In the genomic region with DNA sequence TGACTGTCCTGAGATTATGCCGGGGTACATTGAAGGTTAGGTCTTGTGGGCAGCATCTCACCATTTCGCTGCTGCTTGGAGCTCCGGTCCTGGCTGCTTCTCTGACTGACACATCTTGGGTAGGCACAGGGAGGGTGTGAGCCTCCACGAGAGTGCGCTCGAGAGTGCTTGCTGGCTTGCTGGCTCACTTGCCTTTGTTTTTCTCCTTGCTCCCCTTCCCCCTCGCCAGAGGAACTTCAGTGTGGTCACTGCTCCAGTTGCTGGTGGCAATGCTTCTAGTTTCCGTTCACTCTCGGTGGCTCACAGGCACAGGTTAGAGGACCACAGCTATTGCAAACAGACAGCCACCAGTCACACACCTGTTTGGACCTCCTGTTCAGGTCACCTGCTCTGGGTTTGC, we compare ENCODE assay signal across 9 mouse cellular contexts. TPM values are rescaled to one million over a fixed set of nuclear protein-coding genes. Genes with fewer than 3 reads are reported as not detected.
DNase-seq lines count a peak whose midpoint lies in the region; ATAC-seq and TF ChIP-seq lines count a peak whose summit lies in the region.
"Had no signal": no experiment of that assay in that cellular context is flagged by ENCODE, and none has a peak within 500 bp of the region (broad histone marks: within the 10 kb centered on the region; RNA-seq: fewer than 3 reads in every experiment).

No protein-coding gene starts in this region.

- no peaks in the 10 kb centered on the region for H3K9me3 ChIP-seq in forebrain, postnatal 0 days (ENCODE audit: low read length)
- H3K9me3 ChIP-seq in midbrain, embryonic 12.5 days: no peaks in the 10 kb centered on the region
- H3K9me3 ChIP-seq: limb, embryonic 12.5 days had no signal

- no peak for ATAC-seq in CD4-positive, CD25-positive, alpha-beta regulatory T cell, adult 4 months
- peak; percentile 82 for ATAC-seq in forebrain, postnatal 0 days
- ATAC-seq in midbrain, embryonic 12.5 days (ENCODE audit: low FRiP score, low read depth): no peak
- ATAC-seq in inflammation-experienced regulatory T-cells, adult 6 months: no peak

- peak overlapping the region; percentile 76 for H3K27ac ChIP-seq in forebrain, postnatal 0 days (ENCODE audit: low read depth, low read length)
- peak overlapping the region; percentile 55; the same call in 1 of the 2 replicates for H3K27ac ChIP-seq in midbrain, embryonic 12.5 days (replicated peaks)
- H3K27ac ChIP-seq: limb, embryonic 12.5 days had no signal

- DNase-seq in CD4-positive, CD25-positive, alpha-beta regulatory T cell, adult 2 months (ENCODE audit: low read depth, low spot score): peak; percentile 14
- peak; percentile 80 for DNase-seq in cerebellum, adult 11-12 months
- DNase-seq in forebrain, postnatal 0 days: peak; percentile 74
- peak; percentile 65 to 74 for DNase-seq in layer of hippocampus, postnatal 25 days (ENCODE audit: extremely low spot score in 1 of 2, low spot score in 1 of 2)
- no peak for DNase-seq in spleen, postnatal 14 days (ENCODE audit: low spot score in 2 of 2)

- H3K27me3 ChIP-seq in forebrain, postnatal 0 days (ENCODE audit: insufficient read depth, low read length): no peaks in the 10 kb centered on the region
- no peaks in the 10 kb centered on the region for H3K27me3 ChIP-seq in midbrain, embryonic 12.5 days
- H3K27me3 ChIP-seq: limb, embryonic 12.5 days had no signal

- 0 out of 2 replicates have a peak, but pooled peaks cover 3% of the 10 kb centered on the region for H3K4me1 ChIP-seq in forebrain, postnatal 0 days (ENCODE audit: insufficient read depth)
- H3K4me1 ChIP-seq in midbrain, embryonic 12.5 days: peaks cover 28% of the 10 kb centered on the region

- peak overlapping the region; percentile 22; the same call in 1 of the 2 replicates for H3K9ac ChIP-seq in forebrain, postnatal 0 days
- no peak overlapping the region for H3K9ac ChIP-seq in midbrain, embryonic 12.5 days (replicated peaks)
- H3K9ac ChIP-seq: limb, embryonic 12.5 days had no signal

- peaks cover 2% of the 10 kb centered on the region; the same call in 1 of the 2 replicates for H3K36me3 ChIP-seq in forebrain, postnatal 0 days (ENCODE audit: insufficient read depth)
- H3K36me3 ChIP-seq in midbrain, embryonic 12.5 days: no peaks in the 10 kb centered on the region

- WGBS in forebrain, postnatal 0 days: 30% methylated on average over 9 of the region's 9 CpGs
- 46% methylated on average over 9 of the region's 9 CpGs for WGBS in midbrain, embryonic 12.5 days

- H3K4me3 ChIP-seq in forebrain, postnatal 0 days (ENCODE audit: low read depth, low read length): no peak overlapping the region
- no peak overlapping the region for H3K4me3 ChIP-seq in midbrain, embryonic 12.5 days
- H3K4me3 ChIP-seq: limb, embryonic 12.5 days had no signal

- 0 out of 2 replicates have a peak overlapping the region, but pooled peaks have one; percentile 5 for H3K4me2 ChIP-seq in forebrain, postnatal 0 days (ENCODE audit: low read depth)
- H3K4me2 ChIP-seq in midbrain, embryonic 12.5 days (replicated peaks): no peak overlapping the region
- H3K4me2 ChIP-seq: limb, embryonic 12.5 days had no signal

- peak; percentile 68 for TF ChIP-seq CTCF in forebrain, postnatal 0 days (IDR thresholded peaks at IDR 0.05; ENCODE audit: low read depth)

RNA-seq across cellular contexts. Expression of a gene that starts 43.3 kb away (rescaled TPM):
- 100 to 1,000 TPM in 1 of 2 experiments, 10 to 100 TPM in 1; 94.9 to 125 TPM for polyA plus RNA-seq in CD4-positive, CD25-positive, alpha-beta regulatory T cell, adult 4 months (2017; shearing (Covaris generic))
- 84.9 and 99.1 TPM in 2 replicates for total RNA-seq in forebrain, postnatal 0 days (2014; rRNA removed)
- polyA plus RNA-seq in forebrain, postnatal 0 days (2015; fragmentation: Nextera tagmentation; extraction: Ambion mirVana): 87.0 and 96.4 TPM in 2 replicates
- total RNA-seq in layer of hippocampus, postnatal 25 days (2021): 10 to 100 TPM; 64.0 to 64.2 TPM
- polyA plus RNA-seq in midbrain, embryonic 12.5 days (2016; fragmentation: Nextera tagmentation; extraction: Ambion mirVana): 74.8 and 77.6 TPM in 2 replicates
- polyA plus RNA-seq in inflammation-experienced regulatory T-cells, adult 6 months (2017; shearing (Covaris generic)): 10 to 100 TPM; 39.5 to 87.1 (median 84.9) TPM

Comparison
In these comparisons a context has a peak if more than half of its experiments do, and no peak if none do; other contexts are left out.
1. DNase-seq: peak in CD4-positive, CD25-positive, alpha-beta regulatory T cell, adult 2 months (single experiment), cerebellum, adult 11-12 months (single experiment), forebrain, postnatal 0 days (single experiment) and layer of hippocampus, postnatal 25 days (2 of 2); none in spleen, postnatal 14 days (0 of 2).